Mouse (Mus musculus) hindbrain, embryonic 12.5 days (tissue): ENCODE data around the gene Gli2. TPM values are rescaled to one million over a fixed set of nuclear protein-coding genes. Genes with fewer than 3 reads are reported as not detected.

Experiments
- ATAC-seq: fragments of 200-750 bp; cut with Nextera tagmentation; 2 replicates; pipeline ENCODE4 v1.8.0; 2017; ENCODE audit warnings: moderate TSS enrichment; ENCODE audit not compliant: low FRiP score
- H3K27ac ChIP-seq: fragments of 300-500 bp; sonication (generic); 2 replicates; pipeline ENCODE4 v1.5.1; 2016; ENCODE audit warnings: mild to moderate bottlenecking
- H3K27me3 ChIP-seq: fragments of 300-500 bp; sonication (generic); 2 replicates; pipeline ENCODE4 v1.6.1; 2016; ENCODE audit warnings: mild to moderate bottlenecking
- H3K36me3 ChIP-seq: fragments of 300-500 bp; sonication (generic); 2 replicates; pipeline ENCODE4 v1.6.1; 2016; ENCODE audit warnings: mild to moderate bottlenecking
- H3K4me1 ChIP-seq: fragments of 300-500 bp; sonication (generic); 2 replicates; pipeline ENCODE4 v1.6.1; 2016
- H3K4me2 ChIP-seq: fragments of 300-500 bp; sonication (generic); replicated peaks from 2 replicates; pipeline ENCODE4 v1.6.1; 2016; ENCODE audit warnings: mild to moderate bottlenecking
- H3K4me3 ChIP-seq: fragments of 300-500 bp; sonication (generic); 2 replicates; pipeline ENCODE4 v1.5.1; 2016; ENCODE audit warnings: mild to moderate bottlenecking
- H3K9ac ChIP-seq: fragments of 300-500 bp; sonication (generic); 2 replicates; pipeline ENCODE4 v1.6.1; 2016; ENCODE audit warnings: mild to moderate bottlenecking, moderate library complexity
- H3K9me3 ChIP-seq: fragments of 300-500 bp; sonication (generic); replicated peaks from 2 replicates; pipeline ENCODE4 v1.6.1; 2016; ENCODE audit warnings: mild to moderate bottlenecking
- WGBS: fragments of 180-500 bp; shearing (Covaris S2); methylation state at CpG from one replicate; pipeline ENCODE4 v1.1.7; 2016; 5-methylcytosine and 5-hydroxymethylcytosine counted together
- polyA plus RNA-seq: library from polyadenylated mRNA; unstranded; fragments of >200 nt; fragmentation: Nextera tagmentation; extraction: Ambion mirVana; gene quantifications from 2 replicates; pipeline ENCODE4 v1.2.1, GENCODE M21; 2016

Gene Gli2
- polyA plus RNA-seq, 1 experiment from 2014 or later: 8.1 TPM

- Histone ChIP-seq H3K27ac (peak overlapping the region; percentile 73), H3K27me3 (no peaks in the 10 kb centered on the region), H3K4me1 (peaks cover 55% of the 10 kb centered on the region), H3K4me2 (peak overlapping the region; percentile 33), H3K4me3 (no peak overlapping the region), H3K36me3 (no peaks in the 10 kb centered on the region), H3K9ac (no peak overlapping the region; the same call in 1 of the 2 replicates), H3K9me3 (no peaks in the 10 kb centered on the region)
- peak; percentile 88 for ATAC-seq
- 17% methylated on average over 16 of the region's 16 CpGs for WGBS
Measured at GRCm38 (mm10) chr1:118981943-118982804, 71.2 kb downstream of the Gli2 start.

- H3K9me3 ChIP-seq: no peaks in the 10 kb centered on the region
- H3K27me3 ChIP-seq: no peaks in the 10 kb centered on the region
- H3K4me1 ChIP-seq: peaks cover 51% of the 10 kb centered on the region
- H3K9ac ChIP-seq: no peak overlapping the region
- no peak overlapping the region for H3K27ac ChIP-seq
- H3K4me2 ChIP-seq: no peak overlapping the region
- ATAC-seq: no peak
- no peak overlapping the region for H3K4me3 ChIP-seq
- H3K36me3 ChIP-seq: no peaks in the 10 kb centered on the region
- 53% methylated on average over 7 of the region's 7 CpGs for WGBS
Measured at GRCm38 (mm10) chr1:118980636-118981035, 72.8 kb downstream of the Gli2 start.

DNA sequence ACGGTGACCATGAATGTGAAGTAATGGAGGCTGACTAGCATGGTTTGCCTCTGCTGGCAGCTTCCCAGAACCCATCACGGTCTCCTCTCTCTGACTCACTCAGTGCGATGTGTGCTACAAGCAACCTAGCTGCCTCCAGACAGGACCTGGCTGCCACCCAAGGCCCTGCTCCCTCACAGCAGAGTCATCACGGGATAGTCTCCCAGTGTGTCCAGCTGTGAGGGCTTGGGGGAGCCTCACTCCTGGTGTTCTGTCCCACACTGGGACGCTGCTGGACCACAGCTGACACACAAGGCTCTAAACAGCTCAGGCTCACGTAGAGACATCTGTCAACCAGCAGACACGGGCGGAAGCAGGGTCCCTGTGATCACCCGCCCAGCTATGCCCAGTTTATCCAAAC, 76.8 kb downstream of the Gli2 start:
- no peak overlapping the region for H3K27ac ChIP-seq

GRCm38 (mm10) chr1:118975376-118975775, 78.0 kb downstream of the Gli2 start:
- ATAC-seq: no peak
- H3K4me3 ChIP-seq: no peak overlapping the region
- no peak overlapping the region for H3K4me2 ChIP-seq
- WGBS: 99% methylated on average over 3 of the region's 3 CpGs
- H3K9ac ChIP-seq: no peak overlapping the region
- H3K27me3 ChIP-seq: no peaks in the 10 kb centered on the region
- H3K27ac ChIP-seq: no peak overlapping the region
- H3K36me3 ChIP-seq: peaks cover 13% of the 10 kb centered on the region
- H3K9me3 ChIP-seq: 0 out of 2 replicates have a peak, but pooled peaks cover 8% of the 10 kb centered on the region
- peaks cover 5% of the 10 kb centered on the region for H3K4me1 ChIP-seq

More for the DNA sequence above, 76.8 kb downstream of the Gli2 start:
- Histone ChIP-seq H3K36me3 (peaks cover 7% of the 10 kb centered on the region), H3K4me1 (peaks cover 17% of the 10 kb centered on the region), H3K4me2 (no peak overlapping the region), H3K9me3 (0 out of 2 replicates have a peak, but pooled peaks cover 5% of the 10 kb centered on the region), H3K9ac (no peak overlapping the region), H3K27me3 (no peaks in the 10 kb centered on the region), H3K4me3 (no peak overlapping the region)
- no peak for ATAC-seq
- 66% methylated on average over 9 of the region's 9 CpGs for WGBS

GRCm38 (mm10) chr1:118970068-118970467, 83.4 kb downstream of the Gli2 start:
- H3K4me1 ChIP-seq: no peaks in the 10 kb centered on the region
- no peak overlapping the region for H3K27ac ChIP-seq
- H3K9me3 ChIP-seq: peaks cover 12% of the 10 kb centered on the region; the same call in 1 of the 2 replicates
- H3K36me3 ChIP-seq: peaks cover 17% of the 10 kb centered on the region
- no peak for ATAC-seq
- H3K4me2 ChIP-seq: no peak overlapping the region
- H3K9ac ChIP-seq: no peak overlapping the region
- 100% methylated on average over 3 of the region's 3 CpGs for WGBS
- H3K4me3 ChIP-seq: no peak overlapping the region
- H3K27me3 ChIP-seq: no peaks in the 10 kb centered on the region; the same call in 1 of the 2 replicates

DNA sequence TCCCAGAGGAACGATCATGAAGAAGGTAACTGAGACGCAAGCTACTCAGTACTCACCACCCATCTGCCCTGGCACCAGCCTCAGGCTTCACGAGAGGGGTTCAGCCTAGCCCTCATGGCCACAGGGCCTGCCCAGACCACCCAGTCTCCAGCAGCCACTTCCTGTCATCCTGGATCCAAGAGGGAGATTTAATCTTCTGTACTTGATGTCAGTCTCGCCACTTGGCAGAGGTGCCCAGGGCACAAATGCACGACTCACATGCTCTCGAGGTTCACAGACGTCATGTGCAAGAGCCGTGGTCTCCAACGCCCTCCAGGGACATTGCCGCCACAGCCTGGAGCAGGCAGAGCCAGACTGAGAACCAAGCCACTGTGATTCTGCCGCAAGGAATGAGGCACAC, 84.0 kb downstream of the Gli2 start:
- no peak overlapping the region for H3K4me2 ChIP-seq
- no peak overlapping the region for H3K4me3 ChIP-seq
- peaks cover 12% of the 10 kb centered on the region; the same call in 1 of the 2 replicates for H3K9me3 ChIP-seq
- H3K27me3 ChIP-seq: no peaks in the 10 kb centered on the region; the same call in 1 of the 2 replicates
- no peak overlapping the region for H3K9ac ChIP-seq
- 80% methylated on average over 11 of the region's 11 CpGs for WGBS
- no peak for ATAC-seq
- H3K4me1 ChIP-seq: no peaks in the 10 kb centered on the region
- peaks cover 17% of the 10 kb centered on the region for H3K36me3 ChIP-seq
- H3K27ac ChIP-seq: no peak overlapping the region

- no peak overlapping the region for H3K27ac ChIP-seq
- peak; percentile 36; the same call in 1 of the 2 replicates for ATAC-seq
- no peak overlapping the region for H3K9ac ChIP-seq
- H3K9me3 ChIP-seq: peaks cover 12% of the 10 kb centered on the region; the same call in 1 of the 2 replicates
- WGBS: 83% methylated on average over 5 of the region's 5 CpGs
- no peak overlapping the region for H3K4me2 ChIP-seq
- peaks cover 17% of the 10 kb centered on the region for H3K36me3 ChIP-seq
- no peaks in the 10 kb centered on the region; the same call in 1 of the 2 replicates for H3K27me3 ChIP-seq
- no peak overlapping the region for H3K4me3 ChIP-seq
- H3K4me1 ChIP-seq: no peaks in the 10 kb centered on the region
Measured at GRCm38 (mm10) chr1:118968661-118969179, 84.7 kb downstream of the Gli2 start.

DNA sequence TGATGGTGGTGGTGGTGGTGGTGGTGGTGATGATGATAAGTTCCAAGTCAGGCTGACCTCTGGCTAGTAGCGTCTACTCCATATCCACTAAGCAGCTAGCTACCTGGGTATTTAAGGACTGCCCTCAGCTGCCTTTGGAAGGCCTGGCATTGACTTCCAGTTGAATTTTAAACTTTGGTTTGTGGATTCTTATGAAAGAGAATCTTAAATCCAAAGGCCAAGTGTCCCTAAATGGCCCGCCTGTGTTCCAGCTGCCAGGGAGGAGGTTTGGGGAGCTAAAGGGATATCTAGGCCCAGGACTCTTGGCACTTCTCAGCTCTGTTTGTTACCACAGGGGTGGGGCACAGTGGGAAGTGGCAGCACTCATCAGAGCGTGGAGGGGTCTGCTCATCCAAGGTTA, 85.4 kb downstream of the Gli2 start:
- Histone ChIP-seq H3K4me2 (no peak overlapping the region), H3K9ac (no peak overlapping the region), H3K27me3 (no peaks in the 10 kb centered on the region; the same call in 1 of the 2 replicates), H3K4me1 (no peaks in the 10 kb centered on the region), H3K9me3 (peaks cover 11% of the 10 kb centered on the region; the same call in 1 of the 2 replicates), H3K4me3 (no peak overlapping the region), H3K27ac (no peak overlapping the region), H3K36me3 (peaks cover 11% of the 10 kb centered on the region)
- no peak for ATAC-seq
- 89% methylated on average over 3 of the region's 3 CpGs for WGBS

DNA sequence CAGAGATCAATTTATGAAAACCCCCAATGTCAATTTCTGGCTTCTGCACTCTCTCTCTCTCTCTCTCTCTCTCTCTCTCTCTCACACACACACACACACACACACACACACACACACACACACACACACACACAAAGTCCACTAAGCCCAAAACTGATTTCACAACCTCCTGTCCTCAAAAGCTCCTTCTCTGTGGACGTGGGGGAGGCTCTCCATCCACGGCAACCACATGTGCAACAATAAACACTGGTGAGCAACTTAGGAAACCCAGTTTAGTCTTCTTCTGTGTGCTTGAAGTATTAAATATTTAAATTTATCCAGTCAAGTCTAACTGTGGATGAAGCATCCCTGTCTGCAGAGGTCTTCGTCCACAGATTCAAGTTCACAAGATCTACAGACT, 86.1 kb downstream of the Gli2 start:
- no peak for ATAC-seq

GRCm38 (mm10) chr1:118958644-118959043, 94.8 kb downstream of the Gli2 start:
- Histone ChIP-seq H3K27me3 (no peaks in the 10 kb centered on the region), H3K36me3 (no peaks in the 10 kb centered on the region), H3K27ac (no peak overlapping the region), H3K9me3 (no peaks in the 10 kb centered on the region), H3K4me3 (no peak overlapping the region), H3K4me1 (peaks cover 23% of the 10 kb centered on the region), H3K9ac (no peak overlapping the region), H3K4me2 (no peak overlapping the region)
- 92% methylated on average over 7 of the region's 7 CpGs for WGBS
- no peak for ATAC-seq

More for the DNA sequence above, 86.1 kb downstream of the Gli2 start:
- Histone ChIP-seq H3K9me3 (peaks cover 7% of the 10 kb centered on the region; the same call in 1 of the 2 replicates), H3K4me2 (no peak overlapping the region), H3K4me3 (no peak overlapping the region), H3K4me1 (no peaks in the 10 kb centered on the region), H3K36me3 (peaks cover 10% of the 10 kb centered on the region; the same call in 1 of the 2 replicates), H3K27me3 (no peaks in the 10 kb centered on the region; the same call in 1 of the 2 replicates), H3K9ac (no peak overlapping the region), H3K27ac (no peak overlapping the region)
- WGBS: 96% methylated on average over 3 of the region's 3 CpGs

- Histone ChIP-seq H3K27me3 (no peaks in the 10 kb centered on the region), H3K4me1 (peaks cover 23% of the 10 kb centered on the region), H3K4me3 (no peak overlapping the region), H3K36me3 (no peaks in the 10 kb centered on the region), H3K9me3 (no peaks in the 10 kb centered on the region), H3K4me2 (no peak overlapping the region), H3K9ac (no peak overlapping the region), H3K27ac (0 out of 2 replicates have a peak overlapping the region, but pooled peaks have one; percentile 58)
- no peak for ATAC-seq
- WGBS: 91% methylated on average over 11 of the region's 11 CpGs
Measured at GRCm38 (mm10) chr1:118955791-118956190, 97.6 kb downstream of the Gli2 start.

GRCm38 (mm10) chr1:118954434-118955301, 98.8 kb downstream of the Gli2 start:
- no peak overlapping the region for H3K4me2 ChIP-seq
- WGBS: 35% methylated on average over 10 of the region's 10 CpGs
- ATAC-seq: peak; percentile 91
- H3K9me3 ChIP-seq: no peaks in the 10 kb centered on the region
- H3K9ac ChIP-seq: no peak overlapping the region
- H3K36me3 ChIP-seq: no peaks in the 10 kb centered on the region
- no peak overlapping the region for H3K4me3 ChIP-seq
- no peaks in the 10 kb centered on the region for H3K27me3 ChIP-seq
- peaks cover 23% of the 10 kb centered on the region for H3K4me1 ChIP-seq
- peak overlapping the region; percentile 58 for H3K27ac ChIP-seq
